Mouse (Mus musculus): ENCODE results near the gene Nt5c2. TPM values are rescaled to one million over a fixed set of nuclear protein-coding genes. Genes with fewer than 3 reads are reported as not detected.

The Nt5c2 gene
- polyA plus RNA-seq, 1 experiment from 2014 or later: 77.9 TPM

- H3K4me1 ChIP-seq (replicated peaks; ENCODE audit: control insufficient read depth, insufficient read depth, low read length): no peaks in the 10 kb centered on the region; the same call in 1 of the 2 replicates
- DNase-seq (ENCODE audit: low spot score): no peak
- ATAC-seq (replicated peaks; ENCODE audit: low FRiP score): no peak
- 64% methylated on average over 4 of the region's 4 CpGs for WGBS
- H3K27me3 ChIP-seq (ENCODE audit: control insufficient read depth, insufficient read depth, low read length): no peaks in the 10 kb centered on the region
- no peaks in the 10 kb centered on the region for H3K36me3 ChIP-seq (ENCODE audit: control insufficient read depth, insufficient read depth, low read length)
- H3K9ac ChIP-seq (ENCODE audit: low read length): no peak overlapping the region
- H3K4me3 ChIP-seq (ENCODE audit: low read depth, low read length): no peak overlapping the region
- H3K27ac ChIP-seq (ENCODE audit: low read depth, low read length): no peak overlapping the region
- no peak overlapping the region for H3K4me2 ChIP-seq (ENCODE audit: low read depth, low read length, severe bottlenecking)
- H3K9me3 ChIP-seq (ENCODE audit: control insufficient read depth, low read length): no peaks in the 10 kb centered on the region
Measured at GRCm38 (mm10) chr19:46928136-46928535, 86.8 kb downstream of the Nt5c2 start.

GRCm38 (mm10) chr19:46926951-46927350 is 88.0 kb downstream of the Nt5c2 start:
- 60% methylated on average over 5 of the region's 5 CpGs for WGBS
- ATAC-seq (replicated peaks; ENCODE audit: low FRiP score) (no peak), DNase-seq (ENCODE audit: low spot score) (no peak)
- Histone ChIP-seq H3K4me1 (replicated peaks; ENCODE audit: control insufficient read depth, insufficient read depth, low read length) (no peaks in the 10 kb centered on the region; the same call in 1 of the 2 replicates), H3K36me3 (ENCODE audit: control insufficient read depth, insufficient read depth, low read length) (no peaks in the 10 kb centered on the region), H3K4me3 (ENCODE audit: low read depth, low read length) (no peak overlapping the region), H3K4me2 (ENCODE audit: low read depth, low read length, severe bottlenecking) (no peak overlapping the region), H3K27ac (ENCODE audit: low read depth, low read length) (no peak overlapping the region), H3K27me3 (ENCODE audit: control insufficient read depth, insufficient read depth, low read length) (no peaks in the 10 kb centered on the region), H3K9ac (ENCODE audit: low read length) (no peak overlapping the region), H3K9me3 (ENCODE audit: control insufficient read depth, low read length) (no peaks in the 10 kb centered on the region)

GRCm38 (mm10) chr19:46926357-46926756 is 88.6 kb downstream of the Nt5c2 start:
- Histone ChIP-seq H3K4me3 (ENCODE audit: low read depth, low read length) (no peak overlapping the region), H3K27me3 (ENCODE audit: control insufficient read depth, insufficient read depth, low read length) (no peaks in the 10 kb centered on the region), H3K4me1 (replicated peaks; ENCODE audit: control insufficient read depth, insufficient read depth, low read length) (no peaks in the 10 kb centered on the region; the same call in 1 of the 2 replicates), H3K4me2 (ENCODE audit: low read depth, low read length, severe bottlenecking) (no peak overlapping the region), H3K36me3 (ENCODE audit: control insufficient read depth, insufficient read depth, low read length) (no peaks in the 10 kb centered on the region), H3K27ac (ENCODE audit: low read depth, low read length) (no peak overlapping the region), H3K9me3 (ENCODE audit: control insufficient read depth, low read length) (no peaks in the 10 kb centered on the region), H3K9ac (ENCODE audit: low read length) (no peak overlapping the region)
- WGBS: 62% methylated on average over 4 of the region's 4 CpGs
- no peak for ATAC-seq (replicated peaks; ENCODE audit: low FRiP score)
- no peak for DNase-seq (ENCODE audit: low spot score)

GRCm38 (mm10) chr19:46920571-46920970 is 94.4 kb downstream of the Nt5c2 start:
- Histone ChIP-seq H3K9ac (ENCODE audit: low read length) (no peak overlapping the region), H3K27me3 (ENCODE audit: control insufficient read depth, insufficient read depth, low read length) (no peaks in the 10 kb centered on the region), H3K36me3 (ENCODE audit: control insufficient read depth, insufficient read depth, low read length) (no peaks in the 10 kb centered on the region), H3K27ac (ENCODE audit: low read depth, low read length) (no peak overlapping the region), H3K4me2 (ENCODE audit: low read depth, low read length, severe bottlenecking) (no peak overlapping the region), H3K4me3 (ENCODE audit: low read depth, low read length) (no peak overlapping the region), H3K9me3 (ENCODE audit: control insufficient read depth, low read length) (no peaks in the 10 kb centered on the region), H3K4me1 (replicated peaks; ENCODE audit: control insufficient read depth, insufficient read depth, low read length) (no peaks in the 10 kb centered on the region)
- DNase-seq (ENCODE audit: low spot score) (no peak), ATAC-seq (replicated peaks; ENCODE audit: low FRiP score) (no peak)
- WGBS: 93% methylated on average over 6 of the region's 6 CpGs

- 54% methylated on average over 9 of the region's 9 CpGs for WGBS
- Histone ChIP-seq H3K27ac (ENCODE audit: low read depth, low read length) (no peak overlapping the region), H3K4me1 (replicated peaks; ENCODE audit: control insufficient read depth, insufficient read depth, low read length) (no peaks in the 10 kb centered on the region), H3K4me2 (ENCODE audit: low read depth, low read length, severe bottlenecking) (no peak overlapping the region), H3K4me3 (ENCODE audit: low read depth, low read length) (no peak overlapping the region), H3K9ac (ENCODE audit: low read length) (no peak overlapping the region), H3K9me3 (ENCODE audit: control insufficient read depth, low read length) (no peaks in the 10 kb centered on the region), H3K27me3 (ENCODE audit: control insufficient read depth, insufficient read depth, low read length) (no peaks in the 10 kb centered on the region), H3K36me3 (ENCODE audit: control insufficient read depth, insufficient read depth, low read length) (no peaks in the 10 kb centered on the region)
- no peak for DNase-seq (ENCODE audit: low spot score)
- ATAC-seq (replicated peaks; ENCODE audit: low FRiP score): no peak
Measured at GRCm38 (mm10) chr19:46915406-46916080, 99.4 kb downstream of the Nt5c2 start.

GRCm38 (mm10) chr19:46913626-46914025 is 101.3 kb downstream of the Nt5c2 start:
- H3K36me3 ChIP-seq (ENCODE audit: control insufficient read depth, insufficient read depth, low read length): no peaks in the 10 kb centered on the region
- no peaks in the 10 kb centered on the region; the same call in 1 of the 2 replicates for H3K4me1 ChIP-seq (replicated peaks; ENCODE audit: control insufficient read depth, insufficient read depth, low read length)
- H3K27me3 ChIP-seq (ENCODE audit: control insufficient read depth, insufficient read depth, low read length): no peaks in the 10 kb centered on the region
- WGBS: 95% methylated on average over 11 of the region's 11 CpGs
- no peaks in the 10 kb centered on the region for H3K9me3 ChIP-seq (ENCODE audit: control insufficient read depth, low read length)
- DNase-seq (ENCODE audit: low spot score) (no peak), ATAC-seq (replicated peaks; ENCODE audit: low FRiP score) (no peak)
- H3K27ac ChIP-seq (ENCODE audit: low read depth, low read length): no peak overlapping the region
- H3K9ac ChIP-seq (ENCODE audit: low read length): no peak overlapping the region
- H3K4me2 ChIP-seq (ENCODE audit: low read depth, low read length, severe bottlenecking): no peak overlapping the region
- no peak overlapping the region for H3K4me3 ChIP-seq (ENCODE audit: low read depth, low read length)

GRCm38 (mm10) chr19:46911492-46911891 is 103.5 kb downstream of the Nt5c2 start:
- Histone ChIP-seq H3K4me2 (ENCODE audit: low read depth, low read length, severe bottlenecking) (no peak overlapping the region), H3K36me3 (ENCODE audit: control insufficient read depth, insufficient read depth, low read length) (no peaks in the 10 kb centered on the region), H3K27ac (ENCODE audit: low read depth, low read length) (no peak overlapping the region), H3K4me1 (replicated peaks; ENCODE audit: control insufficient read depth, insufficient read depth, low read length) (no peaks in the 10 kb centered on the region; the same call in 1 of the 2 replicates), H3K4me3 (ENCODE audit: low read depth, low read length) (no peak overlapping the region), H3K27me3 (ENCODE audit: control insufficient read depth, insufficient read depth, low read length) (no peaks in the 10 kb centered on the region), H3K9ac (ENCODE audit: low read length) (no peak overlapping the region), H3K9me3 (ENCODE audit: control insufficient read depth, low read length) (no peaks in the 10 kb centered on the region)
- ATAC-seq (replicated peaks; ENCODE audit: low FRiP score): no peak
- 89% methylated on average over 3 of the region's 3 CpGs for WGBS
- no peak for DNase-seq (ENCODE audit: low spot score)

GRCm38 (mm10) chr19:46908977-46909376 is 106.0 kb downstream of the Nt5c2 start:
- no peak overlapping the region for H3K4me3 ChIP-seq (ENCODE audit: low read depth, low read length)
- H3K27me3 ChIP-seq (ENCODE audit: control insufficient read depth, insufficient read depth, low read length): no peaks in the 10 kb centered on the region
- peak overlapping the region; percentile 9; the same call in 1 of the 2 replicates for H3K27ac ChIP-seq (ENCODE audit: low read depth, low read length)
- no peaks in the 10 kb centered on the region for H3K9me3 ChIP-seq (ENCODE audit: control insufficient read depth, low read length)
- no peaks in the 10 kb centered on the region for H3K36me3 ChIP-seq (ENCODE audit: control insufficient read depth, insufficient read depth, low read length)
- 33% methylated on average over 4 of the region's 4 CpGs for WGBS
- no peak overlapping the region for H3K9ac ChIP-seq (ENCODE audit: low read length)
- H3K4me2 ChIP-seq (ENCODE audit: low read depth, low read length, severe bottlenecking): no peak overlapping the region
- no peaks in the 10 kb centered on the region; the same call in 1 of the 2 replicates for H3K4me1 ChIP-seq (replicated peaks; ENCODE audit: control insufficient read depth, insufficient read depth, low read length)
- DNase-seq (ENCODE audit: low spot score) (no peak), ATAC-seq (replicated peaks; ENCODE audit: low FRiP score) (no peak)

GRCm38 (mm10) chr19:46908207-46908606 is 106.7 kb downstream of the Nt5c2 start:
- Histone ChIP-seq H3K4me1 (replicated peaks; ENCODE audit: control insufficient read depth, insufficient read depth, low read length) (no peaks in the 10 kb centered on the region; the same call in 1 of the 2 replicates), H3K36me3 (ENCODE audit: control insufficient read depth, insufficient read depth, low read length) (no peaks in the 10 kb centered on the region), H3K4me3 (ENCODE audit: low read depth, low read length) (no peak overlapping the region), H3K9me3 (ENCODE audit: control insufficient read depth, low read length) (no peaks in the 10 kb centered on the region), H3K27ac (ENCODE audit: low read depth, low read length) (no peak overlapping the region), H3K9ac (ENCODE audit: low read length) (no peak overlapping the region), H3K4me2 (ENCODE audit: low read depth, low read length, severe bottlenecking) (no peak overlapping the region), H3K27me3 (ENCODE audit: control insufficient read depth, insufficient read depth, low read length) (no peaks in the 10 kb centered on the region)
- WGBS: 73% methylated on average over 5 of the region's 5 CpGs
- DNase-seq (ENCODE audit: low spot score) (no peak), ATAC-seq (replicated peaks; ENCODE audit: low FRiP score) (no peak)
